Mouse (Mus musculus) kidney, postnatal 36 days (tissue): ENCODE results near the gene Ttc25.

ENCODE experiments used
- DNase-seq, 2 experiments: peaks; one replicate each; pipeline ENCODE4 v3.0.0; 2021 to 2022; ENCODE audit warnings: mixed read lengths in 2 of 2

The Ttc25 gene

GRCm38 (mm10) chr11:100544832-100545745, at the start of gene Ttc25:
Gene Ttc25, plus strand, starts transcription at chr11:100545607.
- peak; percentile 94 to 95 for DNase-seq

DNA sequence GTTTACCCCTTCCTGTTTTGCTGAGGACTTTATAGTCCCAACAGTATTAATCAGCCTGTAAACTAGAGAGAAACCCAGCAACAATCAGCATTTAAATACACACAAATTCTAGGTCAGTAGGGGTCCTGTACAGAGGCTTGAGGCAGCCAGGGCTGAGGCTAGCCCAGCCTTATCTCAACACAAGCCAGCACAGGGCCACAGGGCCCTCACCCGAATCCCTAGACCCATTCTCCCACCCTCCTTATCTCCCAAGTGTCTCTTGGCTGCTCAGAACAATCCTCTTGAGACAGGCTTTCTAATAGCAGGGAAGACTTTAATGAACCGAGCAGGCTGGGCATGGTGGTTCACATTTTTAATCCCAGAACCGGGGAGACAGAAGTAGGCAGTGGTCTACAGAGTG, 45.2 kb upstream of the Ttc25 start:
- DNase-seq, result no peak

DNA sequence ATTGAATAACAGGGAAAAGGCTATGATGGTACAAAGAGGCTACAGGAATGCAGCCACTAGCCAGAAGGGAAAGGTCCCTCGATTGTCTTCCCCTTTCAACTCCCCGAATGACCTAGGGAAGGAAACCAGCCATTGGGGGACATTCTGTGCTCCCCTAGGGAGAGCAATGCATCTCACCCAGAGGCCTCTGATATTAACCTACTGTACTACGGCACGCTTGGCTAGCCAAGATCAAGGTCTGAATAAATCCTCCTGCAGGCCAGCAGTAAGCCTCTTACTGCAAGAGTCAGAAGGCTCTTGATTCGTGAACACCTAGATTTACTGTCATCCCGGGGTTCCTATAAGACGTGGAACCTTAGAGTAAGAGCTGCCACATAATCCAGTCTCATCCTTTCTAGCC, 44.8 kb upstream of the Ttc25 start:
- peak; percentile 29 to 70 for DNase-seq

DNA sequence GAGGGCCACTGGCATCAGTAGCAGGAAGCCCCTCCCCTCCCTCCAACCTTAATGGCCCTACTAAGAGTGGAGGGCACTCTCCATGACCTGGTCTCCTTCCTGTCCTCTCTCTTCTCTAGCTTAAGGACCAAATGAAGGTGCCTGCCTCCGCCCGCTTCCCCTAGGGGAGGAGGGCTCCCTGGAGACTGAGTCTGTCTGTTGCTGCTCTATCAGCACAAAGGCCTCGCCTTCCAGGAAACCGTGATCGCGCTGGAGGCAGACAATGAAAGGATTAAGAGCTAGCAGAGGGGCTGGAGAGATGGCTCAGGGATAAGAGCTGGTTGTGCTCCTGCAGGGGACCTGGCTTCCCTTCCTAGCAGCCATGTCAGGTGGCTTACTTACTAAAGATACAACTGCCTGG, 44.1 kb upstream of the Ttc25 start:
- DNase-seq, result no peak

DNA sequence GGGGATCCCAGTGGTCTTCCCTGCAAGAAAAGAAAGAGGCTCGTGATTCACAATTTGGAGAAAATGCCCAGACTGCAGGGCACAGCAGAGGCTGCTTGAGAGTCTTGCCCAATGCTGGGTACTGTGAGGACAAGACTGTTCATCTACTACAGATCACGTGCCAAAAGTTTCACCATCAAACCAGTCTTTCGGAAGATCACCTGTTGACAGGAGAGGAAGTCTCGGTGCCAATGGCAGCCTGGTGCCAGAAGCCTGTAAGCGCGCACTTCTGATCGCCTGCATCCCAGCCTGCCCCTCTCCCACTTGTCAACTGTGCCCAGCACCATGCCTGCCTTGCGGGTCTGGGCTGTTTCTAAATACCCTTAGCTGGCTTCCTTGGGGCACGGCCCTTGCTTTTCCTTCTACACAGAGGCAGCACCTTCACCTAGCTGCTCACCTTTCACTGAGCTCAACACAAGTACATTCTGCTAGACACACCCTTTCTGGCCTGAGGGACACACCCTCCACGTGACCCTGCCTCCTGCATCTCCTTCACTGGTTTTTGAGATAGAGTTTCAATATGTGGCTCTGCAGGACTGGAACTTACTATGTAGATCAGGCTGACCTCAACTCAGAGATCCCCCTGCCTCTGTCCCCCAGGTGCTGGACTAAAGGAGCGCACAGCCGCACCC, 40.3 kb upstream of the Ttc25 start:
- no peak for DNase-seq

DNA sequence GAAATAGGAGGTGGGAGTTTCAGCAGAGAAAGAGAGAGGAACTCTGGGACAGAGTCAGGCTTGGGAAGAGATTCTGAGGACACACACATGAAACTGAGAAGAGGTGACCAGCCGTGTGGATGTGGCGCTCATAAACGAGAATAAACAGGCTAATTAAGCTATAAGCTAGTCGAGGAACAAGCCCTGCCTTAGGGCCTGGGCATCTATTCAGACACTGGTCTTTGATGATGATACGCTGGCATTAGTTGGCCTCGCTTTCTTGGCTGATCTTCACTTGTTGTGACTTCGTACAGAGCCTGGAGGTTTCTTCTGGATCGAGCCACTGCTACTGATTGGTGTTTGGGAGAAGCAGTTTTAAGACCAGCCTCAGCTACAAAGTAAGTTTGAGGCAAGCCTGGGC, 39.4 kb upstream of the Ttc25 start:
- no peak for DNase-seq

DNA sequence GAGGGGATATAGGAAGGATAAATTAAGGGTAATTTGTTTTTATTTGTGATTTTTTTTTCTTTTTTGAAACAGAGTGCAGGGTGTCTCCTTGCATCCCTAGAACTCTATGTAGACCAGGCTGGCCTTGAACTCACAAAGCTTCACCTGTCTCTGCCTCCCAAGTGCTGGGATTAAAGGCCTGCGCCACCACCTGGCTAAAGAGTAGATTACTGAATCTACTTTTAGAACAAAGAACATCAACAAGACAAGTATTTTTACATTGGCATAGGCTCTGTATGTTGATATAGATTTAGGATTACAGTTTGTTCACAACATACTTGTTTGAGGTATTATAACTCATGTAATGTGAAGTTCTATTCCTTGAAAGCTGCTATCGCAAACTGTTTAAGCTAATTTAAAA, 34.9 kb upstream of the Ttc25 start:
- DNase-seq, result no peak

- peak; percentile 34 to 69 for DNase-seq
These were observed 33.0 kb upstream of the Ttc25 start for GRCm38 (mm10) chr11:100512384-100512783.

DNA sequence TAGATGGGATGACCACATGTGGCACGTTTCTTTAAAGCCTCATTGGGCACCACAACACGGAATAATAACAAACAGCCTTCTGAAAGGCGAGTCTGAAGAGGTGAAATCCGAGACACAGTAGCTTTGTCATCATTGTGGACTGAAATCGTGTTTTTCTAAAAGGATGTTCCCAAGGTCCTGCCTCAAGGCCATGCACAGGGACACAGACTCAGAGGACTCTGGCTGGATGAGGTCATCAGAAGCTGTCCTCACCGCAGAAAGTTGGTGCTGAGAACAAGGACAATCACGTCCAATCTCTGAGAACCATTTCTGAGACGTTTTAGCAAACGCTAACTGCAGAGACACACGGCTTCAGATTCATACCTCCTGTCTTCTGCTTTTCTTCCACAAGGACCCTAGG, 31.7 kb upstream of the Ttc25 start:
- no peak for DNase-seq

GRCm38 (mm10) chr11:100515061-100515460, 30.3 kb upstream of the Ttc25 start:
- peak; percentile 66 to 73 for DNase-seq

DNA sequence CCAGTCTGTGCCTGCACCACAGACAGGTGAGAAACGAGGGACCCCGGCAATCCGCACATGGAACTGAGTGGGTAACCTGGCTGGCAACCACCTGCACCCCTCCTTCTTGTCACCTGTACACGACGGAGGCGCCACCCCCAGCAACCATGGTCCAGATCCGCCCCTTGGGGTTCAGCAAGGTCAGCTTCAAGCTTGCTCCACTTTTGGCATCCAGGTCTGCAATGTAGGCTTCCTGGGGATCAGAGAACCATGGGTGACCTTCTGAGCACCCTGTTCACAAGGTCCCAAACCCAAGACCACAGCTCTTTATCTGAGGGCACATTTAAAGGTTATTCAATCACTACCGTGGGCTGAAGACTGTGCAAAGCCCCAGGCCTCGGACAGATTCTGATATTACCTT, 29.6 kb upstream of the Ttc25 start:
- peak in 1 of 2 experiments; percentile 38 for DNase-seq

DNA sequence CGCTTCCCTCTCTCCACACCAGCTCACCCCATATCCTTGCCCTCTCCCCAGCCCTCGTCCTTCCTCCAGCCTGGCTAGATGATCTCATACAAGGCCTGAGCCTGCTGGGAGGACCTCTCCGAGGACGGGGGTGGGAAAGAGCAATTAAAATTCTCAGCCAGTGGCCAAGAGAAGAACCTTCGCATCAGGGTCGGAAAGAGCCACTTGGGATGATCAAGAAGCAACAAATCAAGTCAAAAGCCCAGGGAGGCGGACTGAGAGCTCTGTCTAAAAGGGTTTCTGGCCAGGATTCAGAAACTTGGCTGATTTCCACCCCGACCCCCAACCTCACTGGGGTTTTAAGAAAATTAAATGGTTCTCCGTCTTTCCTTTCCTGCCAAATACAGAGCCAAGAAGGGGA, 29.1 kb upstream of the Ttc25 start:
- DNase-seq, result no peak

DNA sequence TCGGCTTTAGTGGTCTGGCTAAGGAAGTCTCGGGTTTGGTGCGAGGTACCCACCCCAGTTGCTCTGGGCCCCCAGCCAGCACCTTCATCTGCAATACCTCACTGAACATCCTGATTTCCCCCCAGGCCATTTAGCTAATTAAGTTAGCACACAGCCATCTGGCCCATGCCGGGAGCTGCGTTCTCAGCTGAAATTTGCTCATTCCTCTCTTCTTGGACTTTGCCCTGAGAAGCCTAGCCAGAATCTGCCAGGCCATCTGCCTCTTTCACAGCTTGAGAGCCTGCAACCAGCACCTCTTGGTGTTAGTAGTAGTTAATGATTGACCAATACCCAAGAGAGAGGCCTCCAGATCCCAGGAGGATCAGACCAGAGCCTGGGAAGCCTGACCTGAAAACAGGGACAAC, 27.2 kb upstream of the Ttc25 start:
- DNase-seq, result peak; percentile 77 to 93

- peak; percentile 38 to 39 for DNase-seq
These were observed 26.2 kb upstream of the Ttc25 start for GRCm38 (mm10) chr11:100519188-100519587.

GRCm38 (mm10) chr11:100520838-100521237, 24.6 kb upstream of the Ttc25 start:
- DNase-seq, result peak; percentile 78 to 86

- no peak for DNase-seq
These were observed 21.0 kb upstream of the Ttc25 start for GRCm38 (mm10) chr11:100524358-100524757.

- DNase-seq, result no peak
These were observed 20.3 kb upstream of the Ttc25 start for GRCm38 (mm10) chr11:100524987-100525630.

DNA sequence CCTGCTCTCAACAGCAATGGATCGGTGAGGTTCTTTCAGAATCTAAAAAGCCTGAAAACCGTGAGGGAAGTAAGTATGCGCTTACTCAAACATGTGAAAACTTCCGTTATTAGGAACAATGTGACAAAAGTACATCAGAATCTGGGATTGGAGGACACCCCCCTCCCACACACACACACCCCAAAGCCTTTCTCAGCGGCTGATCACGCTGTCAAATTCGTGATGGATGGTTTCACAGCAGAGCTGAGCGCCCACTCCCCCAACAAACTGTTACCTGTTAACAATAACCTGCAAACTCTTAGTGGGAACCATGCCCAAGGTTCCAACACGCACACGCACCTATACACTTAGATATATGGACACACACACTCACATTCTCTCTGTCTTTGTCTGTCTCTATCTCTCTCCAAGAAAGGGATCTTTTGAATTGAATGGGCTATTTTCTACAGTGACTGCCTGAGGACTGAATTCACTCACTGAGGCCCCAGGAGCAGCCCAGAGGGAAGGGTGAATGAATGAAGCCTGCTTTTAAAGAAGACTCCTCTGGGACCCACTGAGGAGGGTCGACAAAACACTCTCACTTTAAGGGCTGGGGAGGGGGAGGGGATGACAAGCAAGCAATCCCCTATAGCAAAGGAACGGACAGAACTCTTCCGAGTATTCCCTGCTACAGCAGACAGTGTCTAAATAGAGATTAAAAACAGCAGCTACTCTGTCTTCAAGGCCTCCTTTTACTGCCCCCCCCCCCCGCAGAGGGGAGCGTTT, 19.2 kb upstream of the Ttc25 start:
- DNase-seq, result no peak

DNA sequence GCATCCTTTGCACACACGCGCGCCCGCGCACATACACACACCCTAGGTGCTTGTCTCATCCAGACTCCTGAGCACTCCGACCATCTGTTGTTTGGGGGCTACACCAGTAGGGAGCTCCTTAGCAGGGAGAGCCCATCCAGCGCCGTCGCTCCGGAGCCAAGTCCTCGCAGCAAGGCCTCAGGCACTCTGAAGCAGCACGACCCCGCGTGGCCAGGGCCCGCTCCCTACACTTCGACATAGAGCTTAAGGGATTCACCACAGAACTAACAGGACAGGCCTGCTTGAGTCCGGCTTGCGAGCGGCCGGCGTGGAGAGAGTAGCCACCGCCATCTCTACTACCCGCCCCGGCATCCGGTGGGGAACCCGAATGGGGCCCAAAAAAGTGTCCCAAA, 18.3 kb upstream of the Ttc25 start:
- DNase-seq, result peak; percentile 67 to 78

- peak; percentile 99 to 100 for DNase-seq
These were observed 17.7 kb upstream of the Ttc25 start, which contains the start of gene Acly for GRCm38 (mm10) chr11:100527458-100528374. Gene Acly, minus strand, starts transcription at chr11:100528000.

DNA sequence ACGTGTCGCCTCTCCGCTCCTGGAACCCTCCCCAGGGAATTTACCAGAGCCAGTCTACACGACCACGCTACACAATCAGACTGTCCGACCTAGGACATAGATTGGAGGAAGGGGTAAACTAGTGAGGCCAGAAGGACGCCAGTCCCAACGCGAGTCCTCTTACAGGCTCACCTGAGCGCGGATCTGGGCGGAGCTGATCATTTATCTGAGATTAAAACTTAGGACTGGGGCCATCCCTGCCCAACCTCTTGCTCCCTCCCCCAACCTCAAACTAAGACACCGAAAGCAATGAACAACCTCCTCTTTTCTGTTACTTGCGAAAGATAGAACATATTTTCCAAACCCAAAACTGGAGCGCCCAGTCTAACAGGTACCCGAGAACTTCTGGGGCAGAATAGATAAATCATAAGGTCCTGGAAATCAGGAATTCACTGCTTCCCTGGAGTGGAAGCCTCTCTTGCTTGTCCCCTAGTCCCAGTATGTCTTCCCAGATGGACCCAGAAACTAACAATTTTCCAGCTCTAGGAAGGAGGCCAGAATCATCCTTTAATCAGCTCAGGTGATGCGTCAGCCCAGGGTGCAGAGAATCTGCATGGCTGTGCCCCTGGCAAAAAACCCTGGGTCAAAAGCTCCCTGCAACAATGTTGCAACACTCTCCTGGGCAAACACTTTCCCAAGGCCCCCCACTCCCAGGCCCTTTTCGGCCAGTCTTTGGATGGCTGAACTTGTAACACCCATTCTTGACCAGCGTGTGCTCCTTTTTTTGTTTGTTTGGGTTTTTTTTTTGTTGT, 16.8 kb upstream of the Ttc25 start:
- DNase-seq, result no peak
